Mouse (Mus musculus): ENCODE measurements around the gene Akap13.

DNA sequence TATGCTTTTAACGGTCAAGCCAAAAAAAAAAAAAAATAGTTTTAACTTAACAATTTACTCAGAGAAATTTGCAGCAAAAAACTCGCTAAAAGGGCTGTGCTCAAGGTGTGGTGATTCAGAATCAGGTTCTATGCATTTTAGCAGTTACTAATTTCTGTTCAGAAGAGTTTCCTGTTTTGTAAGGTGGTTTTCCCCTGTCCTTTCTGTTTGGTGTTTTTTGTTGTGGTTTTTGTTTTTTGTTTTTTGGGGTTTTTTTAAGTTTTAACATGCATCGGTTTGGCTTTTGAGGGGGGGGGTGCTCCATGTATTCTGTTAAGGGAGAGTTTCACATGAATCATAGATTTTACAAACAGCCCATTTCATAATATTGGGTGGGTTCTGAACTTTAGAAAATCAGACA is 247.0 kb downstream of the Akap13 start:
- TF ChIP-seq POLR2A (IDR thresholded peaks at IDR 0.05; ENCODE audit: borderline replicate concordance, insufficient read depth, low read length) (no peak), CTCF (IDR thresholded peaks at IDR 0.05; ENCODE audit: borderline replicate concordance, insufficient read depth, low read depth, low read length) (no peak)

Data from cerebellum, adult 2 months (tissue).